Mouse (Mus musculus): ENCODE results near the gene Slc26a1. TPM values are rescaled to one million over a fixed set of nuclear protein-coding genes. Genes with fewer than 3 reads are reported as not detected.

Slc26a1 gene
- polyA plus RNA-seq, 1 experiment, result 0.26 TPM

DNA sequence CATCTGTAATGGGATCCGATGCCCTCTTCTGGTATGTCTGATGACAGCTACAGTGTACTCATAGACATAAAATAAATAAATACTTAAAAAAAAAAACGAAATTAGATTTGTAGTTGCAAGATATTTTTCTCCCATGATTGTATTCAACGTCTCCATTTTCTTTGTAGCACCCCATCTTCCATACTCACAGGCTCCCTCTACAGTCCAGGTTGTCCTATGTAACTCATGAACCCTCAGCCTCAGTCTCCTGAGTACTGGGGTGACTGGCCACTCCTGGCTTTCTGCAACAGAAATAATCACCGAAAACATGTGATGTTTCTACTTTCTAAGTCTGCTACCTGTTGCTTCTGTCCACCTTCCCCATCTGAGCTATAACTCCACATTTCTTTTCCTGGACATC lies 15.8 kb upstream of the Slc26a1 start:
- DNase-seq (ENCODE audit: low read depth), result no peak

DNA sequence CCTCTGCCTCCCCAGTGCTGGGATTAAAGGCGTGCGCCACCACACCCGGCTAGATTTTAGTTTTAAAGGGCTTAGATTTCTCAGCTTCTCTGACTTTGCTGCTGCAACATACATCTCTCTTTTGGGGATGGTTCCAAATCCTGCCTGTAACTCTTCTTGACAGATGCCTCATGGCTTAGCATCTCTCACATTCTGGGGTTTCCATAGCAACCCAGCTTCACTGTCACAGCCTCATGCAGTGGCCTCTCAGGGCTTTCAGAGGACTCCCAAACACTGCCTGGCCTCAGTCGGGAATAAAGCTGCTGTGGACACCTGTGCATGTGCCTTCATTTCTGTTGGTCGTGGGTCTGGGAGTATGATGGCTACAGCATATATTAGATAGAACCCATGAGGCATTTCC lies 13.7 kb upstream of the Slc26a1 start:
- no peak for DNase-seq (ENCODE audit: low read depth)

DNA sequence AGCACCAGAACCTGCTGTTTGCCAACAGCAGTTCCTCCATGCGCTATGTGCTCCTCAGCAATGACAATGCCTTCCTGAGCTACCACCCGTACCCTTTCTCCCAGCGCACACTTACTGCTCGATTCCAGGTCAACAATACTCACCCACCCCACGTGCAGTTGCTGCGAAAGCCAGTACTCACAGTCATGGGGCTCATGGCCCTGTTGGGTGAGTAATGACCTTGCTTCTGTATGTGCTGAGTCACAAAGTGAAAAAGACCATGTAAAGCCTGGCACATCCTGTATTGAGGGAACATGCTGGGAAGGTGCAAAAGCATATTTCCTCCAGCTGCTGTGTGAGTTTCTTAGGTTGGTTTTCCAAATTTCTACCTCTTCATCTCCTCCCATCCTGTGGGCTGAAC lies 5.5 kb upstream of the Slc26a1 start:
- no peak for DNase-seq (ENCODE audit: low read depth)

GRCm38 (mm10) chr5:108679909-108680308 lies 4.5 kb upstream of the Slc26a1 start:
- no peak for DNase-seq (ENCODE audit: low read depth)

- DNase-seq (ENCODE audit: low read depth), result no peak
These were observed 3.0 kb upstream of the Slc26a1 start for GRCm38 (mm10) chr5:108678296-108678854.

DNA sequence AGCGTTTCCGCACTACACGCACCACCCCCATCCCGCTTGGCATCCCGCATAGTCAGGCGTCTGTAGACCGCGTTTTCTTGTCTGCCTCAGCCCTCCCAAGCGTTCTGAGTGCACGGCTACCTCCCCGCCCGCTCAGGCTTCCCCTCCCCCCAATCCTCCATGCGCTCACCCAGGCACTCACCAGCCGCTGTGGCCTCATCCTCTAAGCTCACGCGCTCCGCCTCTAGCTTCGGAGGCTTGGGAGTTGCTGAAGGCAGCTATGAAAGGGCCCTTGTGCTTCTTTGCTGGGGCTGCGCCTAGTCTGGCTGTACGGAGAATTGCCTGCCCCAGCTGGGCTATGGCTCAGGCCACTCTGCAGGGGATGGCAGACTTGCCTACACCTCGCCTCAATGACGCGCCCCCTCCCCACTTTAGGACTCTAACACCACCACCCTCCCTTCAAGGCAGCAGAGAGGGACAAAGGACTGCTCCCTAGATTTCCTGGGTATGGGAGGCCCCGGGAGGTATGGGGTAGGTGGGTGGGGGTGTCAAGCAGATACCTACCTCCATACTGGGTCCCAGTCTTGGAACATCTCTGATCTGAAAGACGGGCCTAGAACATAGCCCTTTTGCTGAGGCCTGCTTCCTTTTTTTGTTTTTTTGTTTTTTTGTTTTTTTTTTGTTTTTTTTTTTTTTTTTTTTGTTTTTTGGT lies 2.4 kb upstream of the Slc26a1 start:
- no peak for DNase-seq (ENCODE audit: low read depth)

GRCm38 (mm10) chr5:108676772-108677498 lies 1.6 kb upstream of the Slc26a1 start:
- no peak for DNase-seq (ENCODE audit: low read depth)

DNA sequence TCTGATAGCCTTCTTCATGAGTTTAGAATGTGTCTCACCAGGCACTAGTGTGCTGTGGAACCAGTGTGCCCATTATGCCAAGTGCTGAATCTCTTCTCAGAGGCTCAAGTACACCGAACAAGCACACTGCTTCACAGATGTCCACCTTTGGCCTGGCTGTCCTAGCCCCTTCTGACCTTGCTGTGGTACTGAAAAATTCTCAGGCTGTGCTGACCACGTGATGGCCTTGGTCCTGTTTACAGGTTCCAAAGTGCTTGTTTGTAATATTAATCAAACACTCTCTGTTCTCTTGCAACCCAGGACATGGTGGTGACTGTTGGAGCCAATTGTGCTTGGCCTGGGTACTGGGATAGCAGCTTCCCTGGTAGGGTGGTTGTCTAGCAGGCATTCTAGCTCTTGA lies 745 bp downstream of the Slc26a1 start:
- DNase-seq (ENCODE audit: low read depth), result no peak

- no peak for DNase-seq (ENCODE audit: low read depth)
These were observed 3.6 kb downstream of the Slc26a1 start for GRCm38 (mm10) chr5:108671757-108672156.

GRCm38 (mm10) chr5:108670785-108671184 lies 4.6 kb downstream of the Slc26a1 start:
- no peak for DNase-seq (ENCODE audit: low read depth)

GRCm38 (mm10) chr5:108669986-108670385 lies 5.4 kb downstream of the Slc26a1 start:
- DNase-seq (ENCODE audit: low read depth), result no peak

- DNase-seq (ENCODE audit: low read depth), result no peak
These were observed 6.1 kb downstream of the Slc26a1 start, which contains the start of gene Dgkq for GRCm38 (mm10) chr5:108668977-108669936. Gene Dgkq, minus strand, starts transcription at chr5:108669672.

GRCm38 (mm10) chr5:108668387-108668932 lies 6.9 kb downstream of the Slc26a1 start:
- no peak for DNase-seq (ENCODE audit: low read depth)

DNA sequence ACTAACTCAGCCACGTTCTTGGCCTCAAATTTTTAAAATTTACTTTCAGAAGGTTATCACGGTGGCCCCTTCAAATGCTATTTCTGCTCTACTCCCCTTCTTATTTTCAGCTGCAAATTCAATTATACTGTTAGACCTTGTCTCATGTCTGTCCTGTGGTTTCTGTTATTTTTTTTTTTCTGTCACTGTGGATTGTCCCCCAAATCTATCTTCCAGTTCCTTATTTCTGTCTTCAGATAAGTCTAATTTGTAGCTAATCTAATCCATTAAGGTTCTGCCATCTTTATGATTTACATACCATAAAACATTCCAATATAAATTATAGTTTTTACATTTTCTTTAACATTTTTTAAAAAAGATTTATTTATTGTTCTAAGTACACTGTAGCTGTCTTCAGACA lies 8.0 kb downstream of the Slc26a1 start:
- DNase-seq (ENCODE audit: low read depth), result no peak

DNA sequence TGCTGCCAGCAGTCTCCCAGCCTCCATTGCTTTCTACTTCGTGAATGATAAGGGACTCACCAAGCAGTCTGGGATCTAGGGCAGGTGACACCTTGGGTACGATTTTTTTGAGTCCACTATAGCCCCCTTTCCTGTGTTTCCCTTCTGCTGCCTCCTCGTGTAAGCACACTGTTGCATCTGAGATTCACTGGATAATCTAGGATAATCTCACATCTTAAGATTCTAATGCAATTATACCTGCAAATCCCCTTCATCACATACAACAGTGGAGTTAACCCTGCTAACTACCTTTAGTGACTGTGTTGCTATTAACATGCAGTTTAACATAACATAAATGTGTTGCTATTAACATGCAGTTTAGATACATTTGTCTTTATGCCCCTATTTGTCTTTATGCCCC lies 10.3 kb downstream of the Slc26a1 start:
- DNase-seq (ENCODE audit: low read depth), result no peak

DNA sequence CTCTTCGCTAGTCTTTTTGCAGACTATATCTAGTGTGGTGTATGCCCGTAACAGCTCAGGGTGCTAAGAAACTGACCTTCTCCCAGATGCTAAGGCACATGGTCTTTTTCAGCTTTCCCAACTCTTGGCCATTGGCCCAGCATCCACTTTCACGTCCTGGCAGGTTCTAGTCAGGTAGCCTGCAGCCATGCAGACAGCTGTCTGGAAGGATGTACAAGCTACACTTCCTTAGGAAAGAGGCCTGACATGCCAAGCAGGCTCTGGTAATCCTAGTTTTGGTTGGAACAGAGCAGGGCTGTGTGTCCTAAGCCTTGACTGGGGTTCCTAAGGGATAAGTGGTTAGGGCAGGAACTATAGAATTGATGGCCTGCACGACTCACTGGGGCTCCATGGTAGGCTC lies 12.6 kb downstream of the Slc26a1 start:
- peak; percentile 74 for DNase-seq (ENCODE audit: low read depth)

DNA sequence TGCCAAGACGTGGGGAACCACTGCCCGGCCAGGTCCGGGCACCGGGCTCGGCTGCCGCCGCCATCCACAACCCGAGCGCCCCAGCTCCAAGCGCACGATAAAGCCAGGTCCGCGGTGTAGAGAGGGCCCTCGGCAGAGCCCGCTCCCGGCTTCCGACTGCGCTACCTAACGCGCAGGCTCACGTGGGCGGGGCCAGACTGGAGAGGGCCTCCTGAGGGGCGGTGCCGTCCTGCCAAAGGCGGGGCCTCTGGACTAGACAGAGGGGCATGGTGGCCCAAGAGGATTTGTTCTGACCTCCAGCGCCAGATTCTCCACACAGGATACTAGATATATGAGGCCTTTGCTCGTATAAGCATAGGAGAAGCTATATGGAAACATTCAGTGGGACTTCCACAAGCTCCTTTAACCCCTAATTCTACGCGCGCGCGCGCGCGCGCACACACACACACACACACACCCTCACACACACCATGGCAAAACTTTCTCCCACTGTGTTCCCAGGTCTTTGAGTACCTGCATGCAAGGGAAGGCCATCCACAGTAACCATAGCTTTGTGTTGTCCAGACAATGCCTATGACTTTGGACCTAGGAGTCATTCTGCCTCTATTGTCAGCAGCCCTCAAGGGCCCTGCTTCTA lies 14.6 kb downstream of the Slc26a1 start:
- no peak for DNase-seq (ENCODE audit: low read depth)

GRCm38 (mm10) chr5:108659698-108660631 lies 15.4 kb downstream of the Slc26a1 start, which contains the start of gene Idua:
Gene Idua, plus strand, starts transcription at chr5:108660331.
- DNase-seq (ENCODE audit: low read depth), result no peak

DNA sequence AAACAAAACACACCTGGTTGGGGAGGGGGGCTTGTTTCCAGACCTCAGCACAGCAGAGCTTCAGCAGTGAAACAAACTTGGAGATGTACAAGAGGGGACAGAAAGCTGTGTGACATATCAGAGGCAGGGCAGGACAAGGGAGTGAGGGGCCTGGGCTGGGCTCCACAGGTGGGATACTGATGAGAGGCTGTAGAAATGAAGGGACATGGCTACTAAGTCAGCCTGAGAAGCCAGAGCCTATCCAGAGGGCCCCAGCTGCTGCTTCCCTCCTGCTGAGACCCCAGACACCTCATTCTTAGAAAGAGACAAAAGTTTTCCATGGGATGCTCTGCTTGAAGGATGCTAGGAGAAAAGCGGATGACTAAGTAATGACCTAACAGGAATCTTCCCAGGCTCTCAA lies 16.8 kb downstream of the Slc26a1 start:
- DNase-seq (ENCODE audit: low read depth), result no peak

DNA sequence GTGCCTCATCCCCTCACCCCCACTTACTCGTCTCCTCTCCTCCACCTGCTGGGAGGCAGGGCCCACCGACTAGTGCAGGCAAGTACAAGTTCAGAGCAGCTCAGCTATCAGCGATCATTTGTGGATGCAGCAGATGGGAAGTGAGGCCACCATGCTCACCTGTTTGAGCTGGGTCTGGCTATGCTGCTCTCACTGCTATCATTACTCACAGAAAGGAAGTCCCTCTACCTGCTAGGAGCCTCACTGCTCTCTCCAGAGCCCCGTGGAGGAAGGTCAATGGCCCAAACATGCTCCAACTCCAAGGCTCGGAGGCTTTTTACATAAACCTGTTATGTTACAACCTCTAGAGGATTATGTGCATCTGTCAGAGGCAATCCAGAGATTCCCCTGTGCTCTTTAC lies 18.0 kb downstream of the Slc26a1 start:
- DNase-seq (ENCODE audit: low read depth), result no peak

All from gonadal fat pad, adult 2 months (tissue).